Mouse (Mus musculus) hindbrain, embryonic 15.5 days (tissue): ENCODE data around the gene March10. TPM values are rescaled to one million over a fixed set of nuclear protein-coding genes. Genes with fewer than 3 reads are reported as not detected.
A peak's percentile ranks its signal among the peaks of the same experiment; 100 is the strongest.

Source experiments
- ATAC-seq: fragments of 200-750 bp; cut with Nextera tagmentation; 2 replicates; pipeline ENCODE4 v1.8.0; 2017; ENCODE audit warnings: low read depth, moderate number of reproducible peaks, moderate TSS enrichment; ENCODE audit not compliant: low FRiP score
- H3K27ac ChIP-seq: fragments of 300-500 bp; sonication (generic); replicated peaks from 2 replicates; pipeline ENCODE4 v1.5.1; 2015; ENCODE audit warnings: mild to moderate bottlenecking, inconsistent platforms
- H3K27me3 ChIP-seq: fragments of 300-500 bp; sonication (generic); 2 replicates; pipeline ENCODE4 v1.6.1; 2015; ENCODE audit warnings: control low read depth, inconsistent platforms
- H3K36me3 ChIP-seq: fragments of 300-500 bp; sonication (generic); 2 replicates; pipeline ENCODE4 v1.6.1; 2015; ENCODE audit warnings: control low read depth, inconsistent platforms
- H3K4me1 ChIP-seq: fragments of 300-500 bp; sonication (generic); replicated peaks from 2 replicates; pipeline ENCODE4 v1.6.1; 2015; ENCODE audit warnings: control low read depth, inconsistent platforms
- H3K4me2 ChIP-seq: fragments of 300-500 bp; sonication (generic); 2 replicates; pipeline ENCODE4 v1.6.1; 2015; ENCODE audit warnings: moderate library complexity, mild to moderate bottlenecking, inconsistent platforms
- H3K4me3 ChIP-seq: fragments of 300-500 bp; sonication (generic); 2 replicates; pipeline ENCODE4 v1.5.1; 2015; ENCODE audit warnings: mild to moderate bottlenecking, inconsistent platforms
- H3K9ac ChIP-seq: fragments of 300-500 bp; sonication (generic); 2 replicates; pipeline ENCODE4 v1.6.1; 2015; ENCODE audit warnings: inconsistent platforms
- H3K9me3 ChIP-seq: fragments of 300-500 bp; sonication (generic); 2 replicates; pipeline ENCODE4 v1.6.1; 2016; ENCODE audit warnings: control low read depth, inconsistent platforms
- WGBS: fragments of 180-500 bp; shearing (Covaris S2); methylation state at CpG from one replicate; pipeline ENCODE4 v1.1.7; 2015; 5-methylcytosine and 5-hydroxymethylcytosine counted together
- polyA plus RNA-seq: library from polyadenylated mRNA; unstranded; fragments of >200 nt; fragmentation: Nextera tagmentation; extraction: Ambion mirVana; gene quantifications from 2 replicates; pipeline ENCODE4 v1.2.1, GENCODE M21; 2015

The March10 gene
- polyA plus RNA-seq, 1 experiment from 2014 or later = 0.32 TPM

GRCm38 (mm10) chr11:105347162-105348161, 109.1 kb downstream of the March10 start:
- ATAC-seq = peak; percentile 80
- peak overlapping the region; percentile 27; the same call in 1 of the 2 replicates for H3K4me2 ChIP-seq
- WGBS = 54% methylated on average over 28 of the region's 28 CpGs

GRCm38 (mm10) chr11:105345284-105345683, 111.3 kb downstream of the March10 start:
- WGBS = 78% methylated on average over 2 of the region's 2 CpGs
- H3K27me3 ChIP-seq = no peaks in the 10 kb centered on the region
- no peak overlapping the region for H3K4me2 ChIP-seq
- H3K27ac ChIP-seq = no peak overlapping the region
- H3K36me3 ChIP-seq = no peaks in the 10 kb centered on the region
- ATAC-seq = no peak
- no peaks in the 10 kb centered on the region for H3K9me3 ChIP-seq
- H3K4me1 ChIP-seq = 0 out of 2 replicates have a peak, but pooled peaks cover 4% of the 10 kb centered on the region
- H3K9ac ChIP-seq = no peak overlapping the region
- H3K4me3 ChIP-seq = no peak overlapping the region

More at GRCm38 (mm10) chr11:105347162-105348161, 109.1 kb downstream of the March10 start:
- Histone ChIP-seq H3K27me3 (no peaks in the 10 kb centered on the region), H3K4me1 (0 out of 2 replicates have a peak, but pooled peaks cover 4% of the 10 kb centered on the region), H3K9me3 (no peaks in the 10 kb centered on the region), H3K27ac (no peak overlapping the region), H3K4me3 (no peak overlapping the region), H3K36me3 (no peaks in the 10 kb centered on the region), H3K9ac (no peak overlapping the region)

GRCm38 (mm10) chr11:105338596-105339390, 117.7 kb downstream of the March10 start:
- no peaks in the 10 kb centered on the region for H3K36me3 ChIP-seq
- H3K27me3 ChIP-seq = no peaks in the 10 kb centered on the region
- H3K27ac ChIP-seq = no peak overlapping the region
- H3K4me3 ChIP-seq = no peak overlapping the region
- H3K9ac ChIP-seq = no peak overlapping the region
- no peak overlapping the region for H3K4me2 ChIP-seq
- 62% methylated on average over 12 of the region's 12 CpGs for WGBS
- ATAC-seq = no peak
- 0 out of 2 replicates have a peak, but pooled peaks cover 4% of the 10 kb centered on the region for H3K4me1 ChIP-seq
- no peaks in the 10 kb centered on the region for H3K9me3 ChIP-seq

GRCm38 (mm10) chr11:105333867-105334670, 122.5 kb downstream of the March10 start:
- Histone ChIP-seq H3K4me1 (peaks cover 13% of the 10 kb centered on the region; the same call in 1 of the 2 replicates), H3K9ac (no peak overlapping the region), H3K36me3 (no peaks in the 10 kb centered on the region), H3K4me2 (no peak overlapping the region), H3K27ac (no peak overlapping the region), H3K9me3 (no peaks in the 10 kb centered on the region), H3K27me3 (no peaks in the 10 kb centered on the region), H3K4me3 (no peak overlapping the region)
- ATAC-seq = peak; percentile 33; the same call in 1 of the 2 replicates
- WGBS = 48% methylated on average over 8 of the region's 8 CpGs

- H3K27me3 ChIP-seq = no peaks in the 10 kb centered on the region
- H3K27ac ChIP-seq = no peak overlapping the region
- H3K36me3 ChIP-seq = no peaks in the 10 kb centered on the region
- no peak for ATAC-seq
- no peak overlapping the region for H3K4me2 ChIP-seq
- H3K4me1 ChIP-seq = peaks cover 9% of the 10 kb centered on the region; the same call in 1 of the 2 replicates
- WGBS = 53% methylated on average over 8 of the region's 8 CpGs
- no peak overlapping the region for H3K9ac ChIP-seq
- no peak overlapping the region for H3K4me3 ChIP-seq
- H3K9me3 ChIP-seq = no peaks in the 10 kb centered on the region
Measured at GRCm38 (mm10) chr11:105332468-105332867, 124.1 kb downstream of the March10 start.

- H3K4me2 ChIP-seq = no peak overlapping the region
- no peak overlapping the region for H3K4me3 ChIP-seq
- H3K27me3 ChIP-seq = no peaks in the 10 kb centered on the region
- peaks cover 9% of the 10 kb centered on the region; the same call in 1 of the 2 replicates for H3K4me1 ChIP-seq
- 38% methylated on average over 10 of the region's 10 CpGs for WGBS
- no peak overlapping the region for H3K27ac ChIP-seq
- H3K9ac ChIP-seq = no peak overlapping the region
- no peak for ATAC-seq
- no peaks in the 10 kb centered on the region for H3K36me3 ChIP-seq
- no peaks in the 10 kb centered on the region for H3K9me3 ChIP-seq
Measured at GRCm38 (mm10) chr11:105331732-105332131, 124.8 kb downstream of the March10 start.

- no peak for ATAC-seq
- H3K4me3 ChIP-seq = no peak overlapping the region
- H3K27ac ChIP-seq = no peak overlapping the region
- no peaks in the 10 kb centered on the region for H3K9me3 ChIP-seq
- no peak overlapping the region for H3K4me2 ChIP-seq
- no peaks in the 10 kb centered on the region for H3K36me3 ChIP-seq
- no peaks in the 10 kb centered on the region for H3K27me3 ChIP-seq
- no peak overlapping the region for H3K9ac ChIP-seq
- WGBS = 88% methylated on average over 3 of the region's 3 CpGs
- H3K4me1 ChIP-seq = peaks cover 9% of the 10 kb centered on the region; the same call in 1 of the 2 replicates
Measured at GRCm38 (mm10) chr11:105331129-105331528, 125.4 kb downstream of the March10 start.

- 76% methylated on average over 9 of the region's 9 CpGs for WGBS
- Histone ChIP-seq H3K4me3 (no peak overlapping the region), H3K36me3 (no peaks in the 10 kb centered on the region), H3K9me3 (no peaks in the 10 kb centered on the region), H3K9ac (no peak overlapping the region), H3K27ac (no peak overlapping the region), H3K4me2 (no peak overlapping the region), H3K27me3 (no peaks in the 10 kb centered on the region), H3K4me1 (peaks cover 9% of the 10 kb centered on the region; the same call in 1 of the 2 replicates)
- no peak for ATAC-seq
Measured at GRCm38 (mm10) chr11:105329962-105330361, 126.6 kb downstream of the March10 start.

GRCm38 (mm10) chr11:105327101-105327500, 129.4 kb downstream of the March10 start:
- peaks cover 6% of the 10 kb centered on the region; the same call in 1 of the 2 replicates for H3K4me1 ChIP-seq
- no peaks in the 10 kb centered on the region for H3K36me3 ChIP-seq
- no peaks in the 10 kb centered on the region for H3K9me3 ChIP-seq
- H3K4me2 ChIP-seq = no peak overlapping the region
- 88% methylated on average over 3 of the region's 3 CpGs for WGBS
- no peaks in the 10 kb centered on the region for H3K27me3 ChIP-seq
- H3K4me3 ChIP-seq = no peak overlapping the region
- H3K9ac ChIP-seq = no peak overlapping the region
- ATAC-seq = no peak
- H3K27ac ChIP-seq = no peak overlapping the region

- Histone ChIP-seq H3K4me2 (no peak overlapping the region), H3K4me1 (no peaks in the 10 kb centered on the region), H3K27ac (no peak overlapping the region), H3K4me3 (no peak overlapping the region), H3K36me3 (no peaks in the 10 kb centered on the region), H3K9ac (no peak overlapping the region), H3K27me3 (no peaks in the 10 kb centered on the region), H3K9me3 (no peaks in the 10 kb centered on the region)
- no peak for ATAC-seq
- WGBS = 92% methylated on average over 5 of the region's 5 CpGs
Measured at GRCm38 (mm10) chr11:105323530-105323929, 133.0 kb downstream of the March10 start.

GRCm38 (mm10) chr11:105321090-105321489, 135.4 kb downstream of the March10 start:
- Histone ChIP-seq H3K27me3 (no peaks in the 10 kb centered on the region), H3K36me3 (no peaks in the 10 kb centered on the region), H3K9me3 (no peaks in the 10 kb centered on the region), H3K4me1 (no peaks in the 10 kb centered on the region), H3K9ac (no peak overlapping the region), H3K4me3 (no peak overlapping the region), H3K27ac (no peak overlapping the region), H3K4me2 (no peak overlapping the region)
- ATAC-seq = no peak
- whole genome bisulfite sequencing = 93% methylated on average over 2 of the region's 2 CpGs
